Mouse (Mus musculus) lung, postnatal 0 days (tissue): ENCODE data around the gene Camta1.

Experiments
- CTCF ChIP-seq: IDR thresholded peaks from 2 replicates; pipeline ENCODE4 v1.5.1; 2016; ENCODE audit warnings: antibody characterized with exemption, mild to moderate bottlenecking
- EP300 ChIP-seq: IDR thresholded peaks from 2 replicates; pipeline ENCODE4 v1.6.1; 2016; ENCODE audit warnings: antibody characterized with exemption, mild to moderate bottlenecking, control low read depth

DNA sequence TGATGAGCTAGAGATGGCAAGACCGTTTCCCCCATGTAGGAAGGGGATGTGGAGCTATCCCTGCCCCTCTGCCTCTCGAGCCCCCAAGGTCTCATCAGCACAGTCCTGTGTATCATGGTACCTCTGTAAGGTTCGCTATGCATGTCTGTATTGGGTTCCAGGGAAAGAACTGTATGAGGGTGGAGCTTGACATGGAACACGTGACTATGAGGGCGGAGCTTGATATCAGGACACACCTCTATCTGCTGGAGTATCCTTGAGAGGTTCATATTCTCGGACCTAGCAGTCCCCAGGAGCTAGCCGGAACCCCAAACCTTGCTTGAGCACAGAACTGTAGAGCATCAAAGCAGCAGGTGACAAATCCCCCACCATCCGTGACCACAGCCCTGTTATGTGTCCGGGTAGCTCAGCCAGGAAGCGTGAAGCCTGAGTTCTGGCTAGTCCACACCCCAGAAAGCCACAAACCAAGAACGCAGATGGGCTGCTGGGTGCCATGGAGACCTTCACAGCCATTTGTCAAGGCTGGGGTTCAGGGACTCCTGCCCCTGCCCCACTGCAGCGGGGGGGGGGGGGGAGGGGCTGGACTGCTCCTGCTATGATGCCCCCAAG lies 122.2 kb downstream of the Camta1 start:
- TF ChIP-seq CTCF: no peak
- TF ChIP-seq EP300: no peak
